Mouse (Mus musculus) intestine, embryonic 14.5 days (tissue): ENCODE results near the gene Klk15. TPM values are rescaled to one million over a fixed set of nuclear protein-coding genes. Genes with fewer than 3 reads are reported as not detected.
"Not testable (repeated sequence)": the region's sequence is repeated elsewhere in the genome, so short reads cannot be mapped to it uniquely, and the experiment has no call there.

Experiments
- ATAC-seq: fragments of 200-750 bp; cut with Nextera tagmentation; replicated peaks from 2 replicates; pipeline ENCODE4 v1.8.0; 2017; ENCODE audit warnings: low read depth, moderate number of reproducible peaks, moderate TSS enrichment, moderate library complexity; ENCODE audit not compliant: low FRiP score, low TSS enrichment
- DNase-seq: peaks from one replicate; pipeline ENCODE4 v3.0.0-alpha.2; 2018; ENCODE audit warnings: low spot score
- H3K27ac ChIP-seq: fragments of 300-500 bp; sonication (generic); 2 replicates; pipeline ENCODE4 v1.5.1; 2014; ENCODE audit warnings: low read depth, mild to moderate bottlenecking, control low read depth
- H3K27me3 ChIP-seq: fragments of 300-500 bp; sonication (generic); replicated peaks from 2 replicates; pipeline ENCODE4 v1.6.1; 2014; ENCODE audit warnings: low read length, control low read depth; ENCODE audit not compliant: control insufficient read depth, insufficient read depth
- H3K36me3 ChIP-seq: fragments of 300-500 bp; sonication (generic); 2 replicates; pipeline ENCODE4 v1.6.1; 2014; ENCODE audit warnings: low read length, control low read depth; ENCODE audit not compliant: control insufficient read depth, insufficient read depth
- H3K4me1 ChIP-seq: fragments of 300-500 bp; sonication (generic); replicated peaks from 2 replicates; pipeline ENCODE4 v1.6.1; 2014; ENCODE audit warnings: low read length, control low read depth, mixed read lengths; ENCODE audit not compliant: control insufficient read depth, insufficient read depth
- H3K4me2 ChIP-seq: fragments of 300-500 bp; sonication (generic); 2 replicates; pipeline ENCODE4 v1.6.1; 2014; ENCODE audit warnings: low read length
- H3K4me3 ChIP-seq: fragments of 300-500 bp; sonication (generic); 2 replicates; pipeline ENCODE4 v1.5.1; 2014; ENCODE audit warnings: low read depth, low read length, control low read depth, mixed read lengths
- H3K9ac ChIP-seq: fragments of 300-500 bp; sonication (generic); 2 replicates; pipeline ENCODE4 v1.6.1; 2014; ENCODE audit warnings: mild to moderate bottlenecking, low read length
- H3K9me3 ChIP-seq: fragments of 300-500 bp; sonication (generic); 2 replicates; pipeline ENCODE4 v1.6.1; 2016; ENCODE audit warnings: low read length, control low read depth; ENCODE audit not compliant: control insufficient read depth
- WGBS: fragments of 180-500 bp; shearing (Covaris S2); extraction: QIAGEN DNeasy Blood & Tissue Kit; methylation state at CpG from one replicate; pipeline ENCODE4 v1.1.7; 2014; 5-methylcytosine and 5-hydroxymethylcytosine counted together
- polyA plus RNA-seq: library from polyadenylated mRNA; unstranded; fragments of >200 nt; fragmentation: Nextera tagmentation; extraction: Ambion mirVana; gene quantifications from 2 replicates; pipeline ENCODE4 v1.2.1, GENCODE M21; 2014

Klk15 gene
- polyA plus RNA-seq, 1 experiment from 2014 or later = not detected

- H3K27me3 ChIP-seq = no peaks in the 10 kb centered on the region
- H3K9ac ChIP-seq = no peak within 1 kb of the TSS
- H3K4me2 ChIP-seq = no peak within 1 kb of the TSS
- 79% methylated on average over 2 of the region's 2 CpGs for WGBS
- H3K27ac ChIP-seq = no peak within 1 kb of the TSS
- no peak within 1 kb of the TSS for H3K4me3 ChIP-seq
- DNase-seq (no peak), ATAC-seq (no peak)
- H3K9me3 ChIP-seq = no peaks in the 10 kb centered on the region
- H3K4me1 ChIP-seq = no peaks in the 10 kb centered on the region
- H3K36me3 ChIP-seq = no peaks in the 10 kb centered on the region
Observed at GRCm38 (mm10) chr7:43950364-43950763, 16.8 kb downstream of the Klk15 start, which contains the start of gene Klk1b8. Klk1b8 (plus strand) TSS chr7:43950664.

GRCm38 (mm10) chr7:43952703-43953102 is 19.2 kb downstream of the Klk15 start:
- no peak for ATAC-seq
- Histone ChIP-seq H3K27ac (no peak overlapping the region), H3K9me3 (no peaks in the 10 kb centered on the region), H3K9ac (no peak overlapping the region), H3K36me3 (no peaks in the 10 kb centered on the region), H3K4me2 (no peak overlapping the region), H3K27me3 (no peaks in the 10 kb centered on the region), H3K4me1 (no peaks in the 10 kb centered on the region), H3K4me3 (no peak overlapping the region)
- WGBS = 60% methylated on average over 4 of the region's 4 CpGs
- DNase-seq = no peak

- WGBS = 71% methylated on average over 3 of the region's 3 CpGs
- no peaks in the 10 kb centered on the region for H3K36me3 ChIP-seq
- H3K4me1 ChIP-seq = no peaks in the 10 kb centered on the region
- H3K4me3 ChIP-seq = no peak within 1 kb of the TSS
- no peaks in the 10 kb centered on the region for H3K9me3 ChIP-seq
- DNase-seq (no peak), ATAC-seq (no peak)
- no peak within 1 kb of the TSS for H3K27ac ChIP-seq
- no peaks in the 10 kb centered on the region for H3K27me3 ChIP-seq
- H3K9ac ChIP-seq = no peak within 1 kb of the TSS
- no peak within 1 kb of the TSS for H3K4me2 ChIP-seq
Observed at GRCm38 (mm10) chr7:43966451-43966850, 32.9 kb downstream of the Klk15 start, which contains the start of gene Klk1b1. Klk1b1 (plus strand) TSS chr7:43966751.

- no peak for DNase-seq
- Histone ChIP-seq H3K9me3 (no peaks in the 10 kb centered on the region), H3K27me3 (no peaks in the 10 kb centered on the region), H3K9ac (no peak overlapping the region), H3K4me1 (no peaks in the 10 kb centered on the region), H3K4me2 (no peak overlapping the region), H3K4me3 (no peak overlapping the region), H3K36me3 (no peaks in the 10 kb centered on the region), H3K27ac (no peak overlapping the region)
- 79% methylated on average over 3 of the region's 3 CpGs for WGBS
- ATAC-seq = no peak
Observed at GRCm38 (mm10) chr7:43967058-43967457, 33.5 kb downstream of the Klk15 start.

GRCm38 (mm10) chr7:43967612-43968011 is 34.1 kb downstream of the Klk15 start:
- H3K27me3 ChIP-seq = no peaks in the 10 kb centered on the region
- no peak for DNase-seq
- no peak overlapping the region for H3K27ac ChIP-seq
- 78% methylated on average over 2 of the region's 2 CpGs for WGBS
- H3K4me1 ChIP-seq = no peaks in the 10 kb centered on the region
- H3K9me3 ChIP-seq = no peaks in the 10 kb centered on the region
- H3K36me3 ChIP-seq = no peaks in the 10 kb centered on the region
- no peak overlapping the region for H3K4me2 ChIP-seq
- no peak overlapping the region for H3K9ac ChIP-seq
- no peak overlapping the region for H3K4me3 ChIP-seq
- ATAC-seq = no peak

GRCm38 (mm10) chr7:43975761-43976160 is 42.2 kb downstream of the Klk15 start, which contains the start of gene Klk1b9:
Klk1b9 (plus strand) TSS chr7:43976061.
- H3K27ac ChIP-seq, H3K9ac ChIP-seq, H3K9me3 ChIP-seq, H3K27me3 ChIP-seq, H3K4me2 ChIP-seq, H3K4me3 ChIP-seq, H3K4me1 ChIP-seq, H3K36me3 ChIP-seq, ATAC-seq, DNase-seq: not testable (repeated sequence)
- WGBS = 81% methylated on average over 1 of the region's 1 CpGs

- H3K4me1 ChIP-seq = no peaks in the 10 kb centered on the region
- DNase-seq (no peak), ATAC-seq (no peak)
- no peak overlapping the region for H3K4me3 ChIP-seq
- H3K9me3 ChIP-seq = no peaks in the 10 kb centered on the region
- no peaks in the 10 kb centered on the region for H3K27me3 ChIP-seq
- H3K9ac ChIP-seq = no peak overlapping the region
- H3K4me2 ChIP-seq = no peak overlapping the region
- no peaks in the 10 kb centered on the region for H3K36me3 ChIP-seq
- H3K27ac ChIP-seq = no peak overlapping the region
Observed at GRCm38 (mm10) chr7:43985657-43986056, 52.1 kb downstream of the Klk15 start.

Other genes starting within 250 kb of the Klk15 start
- gene Klk14, start 243.3 kb upstream of the Klk15 start, polyA plus RNA-seq = 0.26 and 0.39 TPM in 2 replicates
- gene Klk13, start 221.2 kb upstream of the Klk15 start, polyA plus RNA-seq = 0.86 and 1.2 TPM in 2 replicates
- gene Klk12, start 164.8 kb upstream of the Klk15 start, polyA plus RNA-seq = not detected in 2 replicates
- not detected in 2 replicates for gene Klk11, start 159.1 kb upstream of the Klk15 start, polyA plus RNA-seq
- 1.1 and 1.4 TPM in 2 replicates for gene Klk10, start 152.7 kb upstream of the Klk15 start, polyA plus RNA-seq
- not detected in 2 replicates for gene Klk9, start 141.8 kb upstream of the Klk15 start, polyA plus RNA-seq
- gene Klk8, start 136.2 kb upstream of the Klk15 start, polyA plus RNA-seq = 26.7 and 29.9 TPM in 2 replicates
- gene Klk7, start 122.4 kb upstream of the Klk15 start, polyA plus RNA-seq = 0.12 TPM in 1 of 2 replicates, not detected in the other
- 0.16 TPM in 1 of 2 replicates, not detected in the other for gene Klk6, start 109.2 kb upstream of the Klk15 start, polyA plus RNA-seq
- gene Klk5, start 91.8 kb upstream of the Klk15 start, polyA plus RNA-seq = not detected in 2 replicates
- gene Klk4, start 52.6 kb upstream of the Klk15 start, polyA plus RNA-seq = not detected in 2 replicates
- not detected in 2 replicates for gene Klk1b8, start 16.9 kb downstream of the Klk15 start, polyA plus RNA-seq
- not detected in 2 replicates for gene Klk1b1, start 33.0 kb downstream of the Klk15 start, polyA plus RNA-seq
- not detected in 2 replicates for gene Klk1b9, start 42.3 kb downstream of the Klk15 start, polyA plus RNA-seq
- not detected in 2 replicates for gene Klk1b11, start 62.1 kb downstream of the Klk15 start, polyA plus RNA-seq
- not detected in 2 replicates for gene Klk1b26, start 78.4 kb downstream of the Klk15 start, polyA plus RNA-seq
- not detected in 2 replicates for gene Klk1b27, start 118.5 kb downstream of the Klk15 start, polyA plus RNA-seq
- gene Klk1b21, start 168.6 kb downstream of the Klk15 start, polyA plus RNA-seq = not detected in 2 replicates
- gene Klk1b22, start 178.9 kb downstream of the Klk15 start, polyA plus RNA-seq = not detected in 2 replicates
- not detected in 2 replicates for gene Klk1b16, start 203.0 kb downstream of the Klk15 start, polyA plus RNA-seq